Mouse (Mus musculus) brain, adult 2 months (tissue): Measurements from ENCODE around the gene Ehd2.

Experiments
- DNase-seq: peaks from one replicate; pipeline ENCODE4 v3.0.0; 2011; ENCODE audit warnings: low read depth, low spot score

The Ehd2 gene

DNA sequence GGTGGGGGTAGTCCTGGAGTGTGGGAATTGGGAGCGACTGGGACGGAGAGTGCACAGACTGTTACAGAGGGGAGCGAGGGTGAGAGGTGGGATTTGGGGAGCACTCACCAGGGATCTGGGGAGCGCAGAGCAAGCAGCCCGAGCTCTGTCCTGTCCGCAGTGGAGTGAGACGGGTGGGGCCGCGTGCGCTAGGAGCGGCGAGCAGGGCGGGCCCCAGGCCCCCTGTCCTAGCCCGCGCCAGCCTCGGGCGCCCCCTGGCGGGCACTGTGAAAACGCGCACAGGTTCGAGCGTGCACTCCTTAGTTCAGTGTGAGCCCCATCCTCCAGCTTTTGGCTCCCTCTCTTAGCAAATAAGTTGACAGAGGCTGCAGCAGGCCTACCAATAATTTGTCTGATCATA is at the start of gene Ehd2:
Gene Ehd2 (minus strand): TSS at position 256 of the 400 bp plus-strand sequence.
- DNase-seq = peak; percentile 77

DNA sequence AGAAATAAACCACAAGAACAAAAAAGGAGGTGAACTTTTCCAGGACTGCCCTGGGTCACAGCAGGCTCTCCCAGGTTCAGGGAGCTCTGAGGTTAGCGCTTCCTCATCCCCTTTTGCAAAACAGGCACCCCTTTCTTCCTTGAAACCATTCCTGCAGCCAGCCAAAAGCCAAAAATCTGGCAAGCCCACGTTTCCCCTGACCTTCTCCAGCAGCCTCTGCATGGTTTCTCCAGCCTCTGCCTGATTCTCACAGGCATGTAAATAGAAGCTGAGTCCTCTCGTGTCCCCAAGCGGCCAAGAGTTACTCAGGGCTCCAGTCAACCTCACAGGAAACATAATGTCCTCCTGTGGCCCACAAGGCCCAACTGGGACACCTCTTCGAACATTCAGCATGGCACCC is 48.0 kb upstream of the Ehd2 start:
- no peak for DNase-seq

DNA sequence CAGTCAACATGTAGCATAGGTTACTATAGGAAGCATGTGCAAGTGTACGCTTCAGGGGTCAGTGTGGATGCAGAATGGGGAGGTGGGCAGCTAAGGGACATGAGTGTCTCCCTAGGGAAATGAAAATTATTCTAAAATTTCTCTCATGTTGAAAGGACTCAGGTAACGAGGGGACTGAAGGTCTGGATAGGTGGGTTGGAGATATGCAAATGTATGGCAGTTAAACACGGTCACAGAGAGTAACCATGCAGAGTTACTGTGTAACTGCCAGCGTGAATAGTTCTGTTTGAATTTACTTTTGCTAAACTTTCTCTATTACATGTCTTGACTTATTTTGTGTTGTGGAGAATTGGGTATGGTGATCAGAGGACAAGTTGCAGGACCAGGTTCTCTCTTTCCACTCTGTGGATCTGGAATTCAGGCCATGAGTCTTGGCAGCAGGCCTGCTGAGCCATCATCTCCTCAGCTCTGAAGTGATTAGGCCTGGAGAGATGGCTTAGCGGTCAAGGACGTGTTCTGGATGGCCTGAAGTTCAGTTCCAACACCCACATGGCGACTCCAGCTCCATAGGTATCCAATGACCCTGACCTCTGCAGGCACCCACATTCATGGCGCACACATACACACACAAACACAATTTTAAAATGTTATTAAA is 47.3 kb upstream of the Ehd2 start:
- DNase-seq = peak; percentile 77

DNA sequence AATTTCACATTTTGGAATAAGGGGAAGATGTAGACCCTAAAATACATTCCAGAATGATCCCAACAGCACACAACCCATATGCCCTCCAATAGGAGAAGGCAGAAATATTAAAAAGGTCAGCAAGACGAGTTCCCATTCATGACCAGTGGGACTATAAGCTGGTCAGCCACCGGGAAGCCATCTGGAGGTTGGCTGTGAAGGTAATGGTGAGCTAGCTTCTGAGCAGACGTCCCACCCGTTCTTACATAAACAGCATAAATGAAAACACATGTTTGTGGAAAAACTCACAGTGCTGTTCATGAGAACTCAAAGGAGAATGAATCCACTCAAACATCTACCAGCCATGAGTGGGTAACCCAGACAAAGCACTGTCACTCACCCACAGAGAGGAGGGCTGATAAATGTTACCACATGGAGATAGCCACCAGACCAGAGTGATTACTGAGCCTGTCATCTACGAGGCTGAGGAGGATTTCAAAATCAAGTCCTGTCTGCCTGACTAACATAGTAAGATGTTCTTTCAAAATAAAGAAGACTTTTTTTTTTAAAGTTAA is 46.4 kb upstream of the Ehd2 start:
- DNase-seq = peak; percentile 59

DNA sequence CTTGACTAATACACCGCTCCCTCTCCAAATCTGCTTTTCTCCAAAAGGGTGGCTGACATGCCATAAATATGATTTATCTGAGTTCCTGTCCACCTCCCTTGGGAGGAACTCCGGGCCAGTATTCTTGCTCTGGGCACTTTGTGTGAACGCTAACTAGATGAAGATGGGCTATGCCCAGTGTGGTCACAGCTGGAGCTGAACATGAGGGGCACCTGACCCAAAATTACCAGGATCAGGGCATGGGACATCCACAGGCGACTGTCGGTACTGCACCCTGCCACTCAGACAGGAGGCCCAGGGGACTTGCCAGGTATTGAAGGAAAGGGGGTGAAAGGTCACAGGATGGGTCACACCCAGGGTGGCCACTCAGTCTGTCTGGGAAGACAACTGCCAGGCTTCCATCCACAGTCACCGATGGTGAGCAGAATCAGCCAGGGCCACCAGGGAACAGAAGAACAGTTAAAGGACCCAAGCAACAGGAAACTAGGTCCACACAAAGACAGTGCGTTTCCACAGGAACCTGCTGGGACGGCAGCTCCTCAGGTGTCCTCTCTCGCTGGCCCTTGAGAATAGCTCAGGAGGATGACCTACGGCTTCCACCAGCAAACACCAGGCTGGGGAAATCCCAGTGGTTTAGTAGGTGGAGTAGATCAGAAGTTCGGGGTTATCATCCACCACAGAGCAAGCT is 45.4 kb upstream of the Ehd2 start:
- no peak for DNase-seq

DNA sequence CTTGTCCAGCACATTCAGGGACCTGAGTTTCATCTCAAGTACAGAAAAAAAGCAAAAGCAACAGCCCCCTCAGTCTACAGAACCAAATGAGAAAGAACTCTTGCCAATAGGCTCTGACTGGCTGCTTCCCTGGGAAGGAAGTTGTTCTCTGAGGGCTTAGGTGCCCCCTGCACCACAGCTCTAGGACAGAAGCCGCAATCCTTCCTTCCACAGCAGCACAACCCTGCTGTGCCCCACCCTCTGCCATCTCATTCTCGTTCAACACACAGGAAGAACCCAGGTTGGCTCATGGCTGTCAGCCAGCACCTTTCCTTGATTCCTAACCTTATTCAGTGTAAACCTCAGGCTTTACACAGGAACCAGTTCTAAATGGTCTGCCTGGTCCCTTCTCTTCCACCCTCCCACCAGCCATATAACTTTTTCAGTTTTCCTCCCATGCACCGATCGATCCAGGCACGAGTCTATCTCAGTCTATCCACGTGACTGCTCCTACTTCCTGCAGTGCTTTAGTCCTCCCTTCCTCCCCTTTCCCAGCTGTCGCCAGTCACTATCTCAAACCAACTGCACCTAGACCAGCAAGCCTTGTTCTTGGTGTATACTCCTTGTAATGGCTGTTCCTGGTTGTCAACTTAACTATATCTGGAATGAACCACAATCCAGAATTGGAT is 44.2 kb upstream of the Ehd2 start:
- DNase-seq = peak; percentile 45

DNA sequence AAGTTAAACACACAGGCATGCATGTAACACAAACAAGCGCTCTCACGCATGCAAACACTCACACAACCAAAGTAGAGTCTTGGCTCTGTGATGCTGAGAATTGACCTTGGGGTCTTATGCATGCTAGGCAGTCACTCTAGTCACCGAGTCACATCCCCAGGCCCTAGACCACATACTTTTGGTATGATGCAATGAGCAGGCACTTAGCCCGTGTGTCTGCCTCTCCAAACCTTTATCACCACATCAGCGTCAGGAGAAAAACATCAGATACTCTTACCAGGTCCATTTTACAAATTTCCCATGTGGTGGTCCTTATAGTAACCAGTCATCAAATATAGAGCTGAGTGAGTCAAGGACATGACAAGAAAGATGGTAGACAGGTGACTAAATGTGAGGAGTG is 43.3 kb upstream of the Ehd2 start:
- DNase-seq = no peak

DNA sequence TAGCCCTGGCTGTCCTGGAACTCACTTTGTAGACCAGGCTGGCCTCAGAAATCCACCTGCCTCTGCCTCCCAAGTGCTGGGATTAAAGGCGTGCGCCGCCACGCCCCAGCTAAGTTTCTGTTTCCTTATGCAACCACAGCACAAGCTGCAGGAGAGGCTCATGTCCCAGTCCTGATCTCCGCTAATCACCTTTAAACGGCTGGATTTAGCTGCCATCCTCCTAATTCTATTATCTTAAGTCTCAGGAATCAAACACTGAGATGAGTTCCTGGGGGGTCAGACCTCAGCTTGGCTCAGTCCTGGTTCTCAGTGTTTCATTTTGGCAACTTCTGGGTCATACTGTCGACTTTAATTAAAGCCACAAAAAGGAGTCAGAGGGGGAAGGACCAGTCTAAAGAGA is 42.3 kb upstream of the Ehd2 start:
- DNase-seq = no peak

DNA sequence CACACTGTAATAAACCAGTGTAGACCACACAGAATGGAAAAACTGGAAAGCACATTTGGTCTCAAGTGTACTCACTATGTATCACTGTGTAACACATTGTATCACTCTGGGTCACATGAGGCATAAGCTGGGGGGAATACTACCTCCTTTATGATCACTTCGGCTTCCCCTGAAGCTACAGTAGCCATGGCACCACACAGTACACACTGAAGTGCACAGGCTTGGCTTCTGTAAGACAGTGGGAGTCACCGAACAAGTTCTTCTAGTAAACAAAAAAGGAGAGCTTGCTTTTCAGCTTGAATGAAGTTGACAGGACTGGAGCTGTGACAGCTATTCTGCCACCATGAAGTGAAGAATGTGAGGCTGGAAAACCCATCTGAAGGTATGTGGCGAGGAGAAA is 37.7 kb upstream of the Ehd2 start:
- DNase-seq = no peak

DNA sequence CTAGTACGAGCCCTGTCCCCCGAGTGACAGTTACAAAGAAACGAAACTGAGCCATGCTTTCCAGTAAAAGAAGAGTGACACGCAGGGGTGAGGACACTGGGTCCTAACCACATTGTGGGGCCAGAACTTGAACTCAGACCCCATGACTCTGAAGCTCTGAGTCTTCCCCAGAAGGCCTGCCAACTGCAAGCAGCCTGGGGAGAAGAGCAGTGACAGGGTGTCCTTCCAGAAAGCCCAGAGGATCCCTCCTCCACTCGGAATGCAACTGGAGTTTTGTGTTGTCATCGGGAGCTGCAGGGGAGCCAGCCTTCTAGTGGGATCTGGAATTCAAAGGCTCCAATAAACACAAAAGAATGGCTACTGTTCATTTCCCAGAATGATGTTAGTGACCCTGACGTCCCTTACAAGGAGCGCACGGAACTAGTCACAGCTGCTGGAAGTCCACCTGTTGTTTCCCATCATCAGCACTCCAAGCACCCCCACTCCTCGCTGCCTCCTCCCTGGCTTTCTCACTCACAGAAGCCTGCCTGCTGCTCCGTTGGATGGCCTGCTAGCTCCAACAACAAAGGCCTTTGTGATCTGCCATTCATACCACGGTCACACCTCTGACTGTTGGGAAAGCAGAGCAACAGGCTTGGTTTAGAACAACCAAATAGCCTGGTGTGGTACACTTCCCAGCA is 37.0 kb upstream of the Ehd2 start:
- peak; percentile 69 for DNase-seq

DNA sequence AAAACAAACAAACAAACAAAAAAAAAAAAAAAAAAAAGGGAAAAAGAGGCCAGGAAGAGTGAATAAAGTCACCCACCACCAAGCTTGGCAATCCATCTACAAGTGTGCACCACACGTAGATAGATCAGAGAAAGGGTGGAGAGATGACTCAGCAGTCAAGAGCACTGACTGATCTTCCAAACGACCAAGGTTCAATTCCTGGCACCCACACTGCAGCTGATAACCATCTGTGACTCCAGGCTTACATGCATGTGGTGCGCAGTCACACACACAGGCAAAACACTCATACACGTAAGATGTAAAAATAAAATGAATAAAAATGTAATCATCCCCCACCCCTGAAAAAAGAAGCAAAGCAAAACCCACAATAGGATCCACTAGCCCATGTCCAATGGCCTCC is 35.7 kb upstream of the Ehd2 start:
- peak; percentile 44 for DNase-seq

DNA sequence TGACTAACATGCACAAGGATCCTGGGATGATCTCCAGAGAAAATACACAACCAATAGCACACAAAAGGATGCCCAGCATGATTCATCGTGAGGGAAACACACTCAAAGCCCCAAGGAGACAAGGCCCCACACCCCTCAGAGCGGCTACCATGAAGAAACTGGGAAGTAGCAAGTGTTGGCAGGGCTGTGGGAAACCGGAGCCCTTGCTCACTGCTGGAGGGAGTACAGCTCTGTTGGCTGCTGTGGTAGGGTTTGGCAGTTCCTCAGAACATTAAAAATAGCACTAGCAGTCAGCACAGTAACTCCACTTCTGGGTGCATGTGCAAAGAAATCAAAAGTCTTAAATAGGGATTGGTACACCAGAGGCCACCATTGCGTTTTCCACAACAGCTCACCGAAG is 34.8 kb upstream of the Ehd2 start:
- peak; percentile 90 for DNase-seq

DNA sequence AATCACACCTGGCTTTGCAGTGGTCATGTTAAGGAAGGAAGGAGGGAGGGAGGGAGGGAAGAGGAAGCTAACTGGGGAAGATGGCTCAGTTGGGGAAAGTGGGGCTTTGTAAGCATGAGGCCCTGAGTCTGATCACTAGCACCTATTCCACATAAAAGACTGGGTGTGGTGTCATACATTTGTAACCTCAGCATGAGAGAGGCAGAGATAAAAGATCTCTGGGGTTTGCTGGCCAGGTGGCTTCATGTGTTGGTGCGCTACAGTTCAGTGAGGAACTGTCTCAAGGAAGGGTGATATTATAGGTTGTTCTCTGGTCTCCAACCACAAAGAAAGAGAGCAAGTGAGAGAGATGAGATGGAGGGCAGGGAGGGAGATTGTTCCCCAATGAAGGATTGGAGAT is 34.3 kb upstream of the Ehd2 start:
- DNase-seq = no peak

DNA sequence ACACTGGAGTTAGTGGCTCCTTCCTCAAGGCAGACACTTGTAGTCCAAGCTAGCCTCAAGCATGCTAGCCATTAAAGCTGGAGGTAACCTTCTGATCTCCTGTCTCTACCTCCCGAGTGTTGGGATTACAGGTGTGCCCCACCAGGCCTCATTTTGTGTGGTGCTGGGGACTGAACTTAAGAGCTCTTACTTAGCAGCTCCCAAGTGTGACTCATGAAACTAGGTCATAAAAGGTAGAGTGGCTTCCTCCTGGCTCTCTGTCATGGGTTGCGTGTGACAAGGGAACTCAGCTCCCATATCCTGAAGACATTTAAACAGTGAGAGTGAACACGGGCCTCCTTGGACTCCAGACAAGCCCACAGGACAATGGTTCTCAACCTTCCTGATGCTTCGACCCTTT is 26.4 kb upstream of the Ehd2 start:
- DNase-seq = no peak

DNA sequence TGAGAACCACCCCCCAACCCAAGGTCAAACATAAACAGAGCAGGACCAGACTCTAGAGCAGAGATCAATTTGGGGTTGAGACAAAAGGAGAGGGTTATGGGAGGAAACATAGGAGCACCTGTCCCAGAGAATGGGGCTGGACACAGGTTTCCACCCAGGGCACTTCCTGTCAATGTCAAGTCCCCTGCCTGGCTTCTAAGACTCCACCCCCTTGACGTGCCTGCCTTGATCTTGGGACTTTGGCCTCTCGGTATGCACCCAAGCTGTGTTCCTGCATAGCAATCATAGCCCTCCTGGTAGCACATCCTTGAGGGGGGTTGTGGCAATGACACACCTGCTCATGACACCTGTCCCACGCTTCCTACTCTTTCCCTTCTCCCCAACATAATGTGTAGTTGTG is 25.8 kb upstream of the Ehd2 start:
- no peak for DNase-seq

DNA sequence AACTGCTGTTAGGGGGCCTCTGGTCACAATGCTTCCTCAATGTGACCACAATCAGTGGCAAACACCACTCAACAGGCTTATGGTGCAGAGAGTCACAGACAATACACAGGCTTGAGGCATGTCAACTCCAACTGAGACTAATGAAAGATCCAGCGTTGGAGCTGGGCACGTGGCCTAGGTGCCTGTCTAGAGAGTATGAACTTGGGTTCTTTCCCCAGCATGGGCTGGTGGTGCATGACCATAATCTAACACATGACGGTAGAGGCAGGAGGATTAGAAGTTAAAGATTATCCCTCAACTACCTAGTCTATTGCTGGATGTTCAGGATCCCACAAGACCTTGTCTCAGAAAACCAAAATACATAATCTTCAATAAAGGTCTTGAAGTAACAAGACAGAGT is 24.4 kb upstream of the Ehd2 start:
- DNase-seq = no peak

DNA sequence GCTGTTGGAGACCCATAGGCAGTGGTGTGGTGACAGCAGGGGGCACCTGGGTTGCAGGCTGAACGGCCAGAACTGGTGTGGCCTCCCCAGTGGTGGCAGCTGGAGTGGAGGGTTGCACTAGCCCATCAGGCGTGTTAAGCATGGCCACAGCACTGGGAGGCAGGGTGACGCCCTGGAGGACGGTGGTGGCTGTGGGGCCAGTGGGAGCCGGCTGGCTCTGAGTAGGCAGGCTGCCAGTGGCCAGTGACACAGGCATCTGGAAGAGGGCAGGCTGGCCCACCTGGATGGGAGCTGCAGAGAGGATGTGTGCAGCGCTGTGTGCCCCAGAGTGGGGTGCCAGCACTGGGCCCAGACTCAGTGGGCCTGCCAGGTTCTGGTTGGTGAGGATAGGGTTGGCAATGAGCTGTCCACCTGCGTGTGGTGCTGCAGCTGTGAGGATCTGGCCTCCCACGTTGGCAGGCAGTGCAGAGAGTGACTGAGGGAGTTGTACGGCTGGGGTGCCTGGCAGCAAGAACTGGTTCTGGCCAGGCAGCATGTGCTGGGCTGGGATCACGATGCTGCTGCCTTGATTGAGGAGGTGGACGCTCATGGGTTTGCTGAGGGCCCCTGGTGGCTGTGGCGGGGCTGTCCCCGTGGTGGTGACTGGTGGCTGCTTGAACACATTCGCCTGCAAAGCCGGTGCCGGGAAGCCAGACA is 20.4 kb upstream of the Ehd2 start:
- peak; percentile 66 for DNase-seq

DNA sequence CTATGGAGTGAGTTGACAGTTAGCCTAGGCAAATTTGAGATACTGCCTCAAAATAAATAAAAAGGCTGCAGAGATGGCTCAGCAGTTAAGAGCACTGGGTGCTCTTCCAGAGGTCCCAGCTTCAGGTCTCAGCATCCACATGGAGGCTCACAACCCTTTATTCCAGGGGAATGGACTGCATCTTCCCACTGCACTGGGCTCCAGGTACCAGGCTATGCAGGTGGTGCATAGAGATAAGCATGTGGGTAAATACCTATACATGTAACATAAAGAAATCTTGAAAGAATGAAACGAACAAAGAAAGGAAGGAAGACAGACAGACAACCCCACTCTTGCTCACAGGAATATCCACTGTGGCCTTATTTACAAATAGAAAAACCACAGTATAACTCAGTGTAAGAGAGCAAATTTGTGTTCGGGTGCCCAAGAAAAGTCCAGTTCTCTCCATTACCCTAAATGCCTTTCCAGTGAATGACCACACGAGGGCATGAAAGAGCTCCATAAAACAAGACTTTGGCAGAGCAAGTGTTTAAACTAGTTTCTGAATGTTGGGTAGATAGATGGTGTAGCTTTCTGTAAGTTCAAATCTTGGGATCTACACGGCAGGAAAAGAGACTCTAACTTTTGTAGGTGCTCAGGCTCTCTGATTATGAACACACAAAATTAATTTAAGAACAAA is 15.5 kb upstream of the Ehd2 start:
- DNase-seq = peak; percentile 80

DNA sequence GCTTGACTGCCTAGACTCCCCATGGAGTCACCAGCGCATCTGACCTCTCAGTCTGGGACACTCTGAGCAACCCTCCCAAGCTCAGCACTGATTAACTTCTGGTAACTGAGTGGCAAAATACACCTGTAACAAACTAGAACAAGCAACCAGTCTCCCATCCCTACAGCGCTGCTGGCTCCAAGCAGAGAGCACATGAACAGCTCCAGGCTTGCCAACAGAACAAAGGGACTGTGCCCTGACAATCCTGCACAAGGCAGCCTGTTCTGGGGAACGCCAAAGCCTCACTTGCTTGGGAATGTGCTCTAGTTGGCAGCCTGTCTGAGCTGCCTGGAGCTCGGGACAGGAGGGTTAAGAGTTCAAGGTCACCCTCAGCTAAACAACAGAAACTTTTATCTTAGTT is 14.2 kb upstream of the Ehd2 start:
- DNase-seq = peak; percentile 53

DNA sequence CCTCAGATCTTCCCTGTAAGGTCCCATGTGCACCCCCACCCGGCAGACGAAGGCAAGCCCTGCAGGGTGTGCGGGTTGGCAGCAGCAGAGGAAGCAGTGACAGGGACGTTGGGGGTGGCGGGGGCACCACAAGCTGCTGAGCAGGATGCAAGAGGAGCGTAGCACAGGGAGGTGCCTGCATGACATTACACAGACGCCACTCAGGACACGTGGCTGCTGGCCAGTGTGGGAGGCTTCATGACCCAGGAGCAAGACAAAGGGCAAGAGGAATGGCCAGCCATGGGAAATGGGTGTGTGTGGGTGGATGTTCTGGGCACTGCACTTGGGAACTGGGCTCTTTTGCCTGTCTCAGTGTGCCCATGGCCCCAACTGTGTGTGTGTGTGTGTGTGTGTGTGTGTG is 12.9 kb upstream of the Ehd2 start:
- DNase-seq = peak; percentile 83

DNA sequence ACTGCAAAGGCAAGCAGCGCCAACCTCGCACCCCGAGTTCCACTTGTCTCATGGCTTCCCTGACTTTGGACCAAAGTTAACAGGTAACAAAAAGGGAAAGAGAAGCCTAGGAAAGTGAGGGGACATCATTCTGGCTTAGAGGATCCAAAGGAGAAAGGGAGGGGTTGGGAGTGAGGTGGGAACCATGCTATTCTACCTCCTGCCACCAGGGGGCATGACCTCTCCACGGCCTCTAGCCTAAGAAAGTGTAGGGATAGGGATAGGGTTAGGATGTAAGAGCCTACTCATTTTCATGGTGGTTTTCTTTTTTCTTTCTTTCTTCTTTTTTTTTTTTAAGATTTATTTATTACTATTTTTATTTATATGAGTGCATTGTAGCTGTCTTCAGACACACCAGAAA is 8.5 kb upstream of the Ehd2 start:
- DNase-seq = peak; percentile 76
